Mouse (Mus musculus): ENCODE results near the gene Zfhx2.

Zfhx2 gene

GRCm38 (mm10) chr14:55092011-55092577, at the start of gene Zfhx2:
Gene Zfhx2 (minus strand): TSS chr14:55092324.
- peak; percentile 95 for DNase-seq

- DNase-seq, result no peak
Observed at GRCm38 (mm10) chr14:55139313-55139712, 47.2 kb upstream of the Zfhx2 start.

- peak; percentile 74 for DNase-seq
Observed at GRCm38 (mm10) chr14:55135676-55136075, 43.6 kb upstream of the Zfhx2 start.

DNA sequence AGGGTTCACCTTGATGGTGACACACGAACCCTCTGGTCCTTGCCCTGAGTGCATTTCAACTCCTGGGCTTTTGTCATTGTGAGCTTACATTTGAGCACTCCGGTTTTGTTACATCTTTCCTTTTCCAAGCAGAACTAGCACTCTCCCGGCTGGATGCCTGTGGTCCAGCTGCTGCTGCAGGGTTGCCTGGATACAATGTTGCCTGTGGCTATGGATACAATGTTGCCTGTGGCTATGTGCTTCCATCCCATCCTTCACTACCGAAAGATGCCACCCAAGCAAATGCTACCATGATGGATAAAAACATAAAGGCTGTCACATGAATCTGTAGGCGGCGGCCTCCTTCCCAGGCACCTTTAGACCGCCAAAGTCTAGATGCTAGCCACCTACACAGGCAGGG, 34.4 kb upstream of the Zfhx2 start:
- DNase-seq, result no peak

DNA sequence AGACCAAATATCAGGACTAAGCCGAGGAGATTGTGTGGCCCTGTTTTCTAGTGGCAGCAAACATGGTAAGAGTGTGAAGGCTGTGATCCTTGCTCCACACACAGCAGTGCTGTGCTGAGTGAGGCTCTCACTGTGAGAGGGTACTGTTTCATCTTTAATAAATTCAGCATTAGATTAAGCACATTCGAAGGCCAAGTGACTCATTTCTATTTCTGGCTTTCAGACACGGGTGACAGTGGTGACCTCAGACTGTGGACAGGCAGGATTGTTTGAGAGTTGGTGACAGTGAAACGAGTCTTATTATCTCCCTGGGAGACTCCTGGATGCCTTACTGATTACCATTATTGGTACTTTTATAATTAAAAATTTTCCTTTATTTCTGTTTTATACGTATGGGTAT, 33.6 kb upstream of the Zfhx2 start:
- DNase-seq, result no peak

DNA sequence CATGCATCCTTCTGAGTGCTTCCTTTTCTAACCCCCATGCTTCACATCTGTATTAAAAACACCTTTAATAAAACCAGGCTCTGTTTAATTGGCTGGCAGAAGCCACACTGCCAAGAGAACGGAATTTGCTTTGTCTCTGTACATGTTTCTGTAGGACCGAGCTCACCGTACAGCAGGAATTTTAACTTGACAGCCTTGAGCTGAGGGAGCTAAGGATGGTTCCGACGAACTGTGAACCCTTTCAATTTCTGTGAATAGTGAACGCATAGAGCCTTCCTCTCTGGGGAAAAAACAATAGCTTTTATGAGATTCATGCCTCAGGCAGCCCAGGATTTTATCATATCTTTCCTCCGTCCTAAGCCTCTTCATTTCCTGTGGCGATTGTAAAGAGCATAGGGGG, 30.2 kb upstream of the Zfhx2 start:
- no peak for DNase-seq

DNA sequence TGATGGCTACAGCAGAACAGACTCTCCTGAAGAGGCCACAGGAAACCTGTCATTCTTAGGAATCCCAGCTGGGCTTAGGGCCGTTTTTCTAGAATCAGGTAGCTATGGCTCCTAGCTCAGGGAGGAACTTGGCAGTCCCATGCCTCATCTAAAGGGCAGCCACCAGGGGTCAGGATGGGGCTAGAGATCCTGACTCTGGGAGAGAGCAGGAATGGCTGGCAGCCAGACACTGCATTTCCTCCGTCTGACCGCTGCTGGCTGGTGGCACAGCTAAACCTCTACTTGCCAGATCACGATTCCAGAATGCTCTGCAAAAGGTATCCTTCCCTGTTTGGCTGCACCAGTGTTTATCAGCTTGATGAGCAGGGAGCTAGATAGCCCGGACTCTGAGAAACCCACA, 29.8 kb upstream of the Zfhx2 start:
- DNase-seq, result peak; percentile 88

- no peak for DNase-seq
Observed at GRCm38 (mm10) chr14:55119421-55120134, 27.5 kb upstream of the Zfhx2 start.

- no peak for DNase-seq
Observed at GRCm38 (mm10) chr14:55118852-55119251, 26.7 kb upstream of the Zfhx2 start.

DNA sequence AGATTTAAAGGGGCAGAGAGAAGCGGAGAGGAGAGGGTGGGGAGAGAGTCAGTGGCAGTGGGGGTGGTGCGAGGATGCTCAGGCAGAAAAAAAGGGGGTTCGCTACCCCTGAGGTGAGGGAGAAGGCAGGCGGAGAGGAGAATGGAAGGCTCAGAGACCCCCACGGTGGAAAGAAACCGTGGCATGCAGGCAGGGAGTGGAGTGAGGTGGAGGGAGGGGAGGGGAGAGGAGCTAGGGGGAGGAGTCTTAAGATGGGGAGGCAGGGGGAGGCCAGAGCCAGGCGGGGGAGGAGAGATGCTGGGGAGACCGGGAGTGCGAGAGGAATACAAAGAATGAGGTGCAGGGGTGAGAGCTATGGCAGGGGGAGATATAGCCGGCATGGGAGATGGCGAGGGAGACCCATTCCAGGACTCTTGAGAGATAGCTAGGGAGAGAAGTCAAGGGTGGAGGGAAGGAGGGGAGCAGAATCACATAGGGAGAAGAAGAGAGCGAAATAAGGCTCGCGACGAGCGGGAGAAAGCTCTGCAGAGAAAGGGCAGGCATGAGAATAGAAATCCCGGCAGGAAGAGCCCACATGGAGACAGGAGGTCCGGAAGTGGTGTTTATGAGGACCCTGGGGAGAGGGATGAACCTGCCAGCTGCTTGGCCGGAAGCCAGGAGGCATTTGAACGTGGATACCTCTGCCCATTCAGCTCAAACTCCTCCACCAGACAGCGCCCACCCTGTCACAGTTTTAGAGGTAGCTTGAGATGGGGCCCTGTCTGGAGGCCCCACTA, 24.5 kb upstream of the Zfhx2 start, which contains the start of gene Jph4:
Jph4 (minus strand) TSS at position 511 of the 776 bp plus-strand sequence.
- DNase-seq, result peak; percentile 67

DNA sequence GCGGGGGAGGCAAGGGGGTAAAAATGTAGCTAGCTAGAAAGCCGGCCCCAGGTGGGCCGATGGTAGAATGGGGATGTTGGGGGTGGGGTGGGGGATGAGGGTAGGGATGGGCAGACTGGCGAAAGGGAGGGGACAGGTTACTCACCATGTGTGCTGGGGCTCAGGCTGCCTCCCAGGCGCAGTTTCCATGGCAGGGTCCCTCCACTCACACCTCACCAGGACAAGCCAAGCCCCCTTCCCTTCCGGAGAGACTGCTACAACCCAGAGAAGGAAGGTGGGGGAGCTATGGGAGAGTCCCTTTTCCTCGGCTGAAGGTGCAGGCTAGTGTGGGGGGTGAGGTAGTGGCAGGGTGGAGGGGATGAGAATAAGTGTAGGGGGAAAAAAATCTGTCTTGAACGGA, 23.7 kb upstream of the Zfhx2 start:
- peak; percentile 37 for DNase-seq

- DNase-seq, result peak; percentile 75
Observed at GRCm38 (mm10) chr14:55114759-55115701, 22.9 kb upstream of the Zfhx2 start.

- peak; percentile 49 for DNase-seq
Observed at GRCm38 (mm10) chr14:55113975-55114645, 22.0 kb upstream of the Zfhx2 start.

GRCm38 (mm10) chr14:55113351-55113974, 21.3 kb upstream of the Zfhx2 start:
- DNase-seq, result no peak

DNA sequence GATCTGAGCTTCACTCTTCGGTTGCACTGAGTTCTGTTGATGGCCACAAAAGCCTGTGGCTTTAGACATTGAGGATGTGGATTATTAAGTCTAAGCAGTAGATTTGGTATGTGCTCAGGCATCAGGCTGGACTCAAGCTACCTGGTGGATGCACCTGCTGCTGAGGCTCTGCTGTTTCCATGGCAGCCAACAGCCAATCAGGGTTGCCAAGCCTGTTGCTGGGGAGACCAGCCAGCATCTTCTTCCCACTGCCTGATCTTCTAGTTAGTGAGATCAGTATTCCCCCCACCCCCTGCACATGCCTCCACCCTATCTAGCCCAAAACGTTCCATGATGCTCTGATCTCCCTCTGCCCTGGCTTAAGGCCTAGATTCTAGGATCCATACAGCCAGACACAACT, 19.6 kb upstream of the Zfhx2 start:
- DNase-seq, result no peak

DNA sequence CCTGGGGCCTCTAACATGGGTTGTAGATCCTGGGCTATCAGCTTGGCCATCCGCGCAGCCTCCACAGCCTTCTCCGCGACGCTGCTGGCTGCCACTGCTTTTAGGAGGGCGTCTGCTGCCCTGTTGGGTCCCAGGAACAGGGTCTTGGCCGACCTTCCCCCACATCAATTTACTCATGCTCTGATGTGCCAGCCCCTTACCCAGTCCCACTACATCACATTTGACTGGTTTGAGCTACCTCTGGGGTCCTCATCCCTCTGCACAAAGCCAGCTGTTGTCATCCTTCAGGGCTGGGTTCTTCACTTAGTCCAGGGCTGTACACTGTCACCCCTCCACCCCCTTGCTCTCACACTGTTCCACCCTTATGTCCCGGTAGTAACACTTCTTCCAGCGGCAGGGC, 18.0 kb upstream of the Zfhx2 start:
- no peak for DNase-seq

GRCm38 (mm10) chr14:55109048-55109873, 17.1 kb upstream of the Zfhx2 start:
- DNase-seq, result no peak

GRCm38 (mm10) chr14:55108202-55108870, 16.2 kb upstream of the Zfhx2 start:
- DNase-seq, result peak; percentile 56

GRCm38 (mm10) chr14:55106990-55107389, 14.9 kb upstream of the Zfhx2 start:
- no peak for DNase-seq
